Mouse (Mus musculus) heart, postnatal 0 days (tissue): ENCODE results near the gene Dnah11. TPM values are rescaled to one million over a fixed set of nuclear protein-coding genes. Genes with fewer than 3 reads are reported as not detected.

ENCODE experiments used
- ATAC-seq: fragments of 200-750 bp; cut with Nextera tagmentation; 2 replicates; pipeline ENCODE4 v1.8.0; 2017; ENCODE audit warnings: low read depth, moderate number of reproducible peaks, moderate library complexity; ENCODE audit not compliant: insufficient read depth
- DNase-seq: peaks from one replicate; pipeline ENCODE4 v3.0.0-alpha.2; 2016; ENCODE audit warnings: low spot score
- H3K27ac ChIP-seq: fragments of 300-500 bp; sonication (generic); 2 replicates; pipeline ENCODE4 v1.5.1; 2014; ENCODE audit warnings: low read depth, mild to moderate bottlenecking
- H3K27me3 ChIP-seq: fragments of 300-500 bp; sonication (generic); 2 replicates; pipeline ENCODE4 v1.6.1; 2014; ENCODE audit warnings: low read length, mixed read lengths; ENCODE audit not compliant: control insufficient read depth, insufficient read depth
- H3K36me3 ChIP-seq: fragments of 300-500 bp; sonication (generic); replicated peaks from 2 replicates; pipeline ENCODE4 v1.6.1; 2014; ENCODE audit warnings: low read length, mixed read lengths; ENCODE audit not compliant: control insufficient read depth, insufficient read depth
- H3K4me1 ChIP-seq: fragments of 300-500 bp; sonication (generic); 2 replicates; pipeline ENCODE4 v1.6.1; 2014; ENCODE audit warnings: antibody characterized with exemption; ENCODE audit not compliant: control insufficient read depth, insufficient read depth
- H3K4me2 ChIP-seq: fragments of 300-500 bp; sonication (generic); 2 replicates; pipeline ENCODE4 v1.6.1; 2014; ENCODE audit warnings: low read depth, mild to moderate bottlenecking, low read length, moderate library complexity
- H3K4me3 ChIP-seq: fragments of 300-500 bp; sonication (generic); 2 replicates; pipeline ENCODE4 v1.5.1; 2014; ENCODE audit warnings: low read depth, low read length
- H3K9ac ChIP-seq: fragments of 300-500 bp; sonication (generic); replicated peaks from 2 replicates; pipeline ENCODE4 v1.6.1; 2014; ENCODE audit warnings: low read depth, low read length, mixed read lengths
- H3K9me3 ChIP-seq: fragments of 300-500 bp; sonication (generic); replicated peaks from 2 replicates; pipeline ENCODE4 v1.6.1; 2016; ENCODE audit warnings: low read length; ENCODE audit not compliant: control insufficient read depth
- CTCF ChIP-seq: IDR thresholded peaks from 2 replicates; pipeline ENCODE4 v1.5.1; 2016; ENCODE audit warnings: antibody characterized with exemption, control low read depth, low read depth
- EP300 ChIP-seq: IDR thresholded peaks from 2 replicates; pipeline ENCODE4 v1.6.1; 2016; ENCODE audit warnings: antibody characterized with exemption, low read depth
- WGBS: fragments of 180-500 bp; shearing (Covaris S2); extraction: QIAGEN DNeasy Blood & Tissue Kit; methylation state at CpG from one replicate; pipeline ENCODE4 v1.1.7; 2014; 5-methylcytosine and 5-hydroxymethylcytosine counted together
- polyA plus RNA-seq: library from polyadenylated mRNA; unstranded; fragments of >200 nt; fragmentation: Nextera tagmentation; extraction: Ambion mirVana; gene quantifications from 2 replicates; pipeline ENCODE4 v1.2.1, GENCODE M21; 2015
- total RNA-seq: library from RNA; depleted of rRNA; stranded (reverse); fragments of >200 nt; gene quantifications from 2 replicates; pipeline ENCODE4 v1.2.3, GENCODE M21; 2014; ENCODE audit warnings: low replicate concordance

Gene Dnah11
- total and polyA plus RNA-seq, 2 experiments from 2014 or later = not detected

DNA sequence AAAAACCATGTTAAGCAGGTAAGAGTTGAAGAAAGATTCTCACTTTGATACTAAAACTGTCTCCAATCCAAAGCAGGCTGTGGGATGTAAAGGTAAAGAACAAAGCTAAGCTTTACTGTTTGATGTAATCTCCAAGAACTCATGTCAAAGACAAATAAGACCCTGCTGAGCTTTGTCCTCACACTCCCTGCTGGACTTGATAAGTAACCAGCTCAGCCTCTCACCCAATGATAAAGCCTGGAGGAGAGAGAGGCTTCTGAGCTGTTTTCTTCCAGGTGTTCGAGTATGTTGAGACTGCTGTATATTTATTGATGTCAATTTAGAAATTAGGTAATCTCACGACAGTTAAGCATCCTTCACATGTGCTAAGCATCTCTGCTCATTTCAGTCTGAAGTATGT lies 11.2 kb downstream of the Dnah11 start:
- ATAC-seq = no peak
- Histone ChIP-seq H3K4me1 (0 out of 2 replicates have a peak, but pooled peaks cover 3% of the 10 kb centered on the region), H3K27ac (no peak overlapping the region), H3K9ac (no peak overlapping the region), H3K4me2 (no peak overlapping the region), H3K4me3 (no peak overlapping the region), H3K27me3 (0 out of 2 replicates have a peak, but pooled peaks cover 3% of the 10 kb centered on the region), H3K36me3 (no peaks in the 10 kb centered on the region), H3K9me3 (no peaks in the 10 kb centered on the region)
- no peak for TF ChIP-seq CTCF
- TF ChIP-seq EP300 = no peak
- DNase-seq = no peak
- 41% methylated on average over 2 of the region's 2 CpGs for WGBS

GRCm38 (mm10) chr12:118186881-118187489 lies 11.9 kb downstream of the Dnah11 start:
- Histone ChIP-seq H3K27ac (no peak overlapping the region), H3K4me3 (no peak overlapping the region), H3K9me3 (no peaks in the 10 kb centered on the region), H3K9ac (no peak overlapping the region), H3K27me3 (0 out of 2 replicates have a peak, but pooled peaks cover 3% of the 10 kb centered on the region), H3K36me3 (no peaks in the 10 kb centered on the region), H3K4me2 (no peak overlapping the region), H3K4me1 (0 out of 2 replicates have a peak, but pooled peaks cover 3% of the 10 kb centered on the region)
- ATAC-seq = no peak
- TF ChIP-seq CTCF (no peak), EP300 (no peak)
- WGBS = 29% methylated on average over 4 of the region's 4 CpGs
- no peak for DNase-seq

GRCm38 (mm10) chr12:118186120-118186880 lies 12.5 kb downstream of the Dnah11 start:
- ATAC-seq (no peak; the same call in 1 of the 2 replicates), DNase-seq (peak; percentile 34)
- Histone ChIP-seq H3K9ac (no peak overlapping the region), H3K4me3 (no peak overlapping the region), H3K9me3 (no peaks in the 10 kb centered on the region), H3K4me2 (no peak overlapping the region), H3K27ac (no peak overlapping the region), H3K36me3 (no peaks in the 10 kb centered on the region), H3K27me3 (0 out of 2 replicates have a peak, but pooled peaks cover 3% of the 10 kb centered on the region), H3K4me1 (0 out of 2 replicates have a peak, but pooled peaks cover 3% of the 10 kb centered on the region)
- 36% methylated on average over 4 of the region's 4 CpGs for WGBS
- no peak for TF ChIP-seq EP300
- TF ChIP-seq CTCF = no peak

- H3K36me3 ChIP-seq = no peaks in the 10 kb centered on the region
- H3K4me2 ChIP-seq = no peak overlapping the region
- 0 out of 2 replicates have a peak, but pooled peaks cover 3% of the 10 kb centered on the region for H3K4me1 ChIP-seq
- TF ChIP-seq CTCF (no peak), EP300 (no peak)
- H3K9ac ChIP-seq = no peak overlapping the region
- H3K27ac ChIP-seq = no peak overlapping the region
- no peak overlapping the region for H3K4me3 ChIP-seq
- H3K27me3 ChIP-seq = 0 out of 2 replicates have a peak, but pooled peaks cover 3% of the 10 kb centered on the region
- no peak for DNase-seq
- WGBS = 73% methylated on average over 1 of the region's 1 CpGs
- H3K9me3 ChIP-seq = no peaks in the 10 kb centered on the region
- ATAC-seq = no peak
Measured at GRCm38 (mm10) chr12:118184731-118185130, 14.1 kb downstream of the Dnah11 start.

DNA sequence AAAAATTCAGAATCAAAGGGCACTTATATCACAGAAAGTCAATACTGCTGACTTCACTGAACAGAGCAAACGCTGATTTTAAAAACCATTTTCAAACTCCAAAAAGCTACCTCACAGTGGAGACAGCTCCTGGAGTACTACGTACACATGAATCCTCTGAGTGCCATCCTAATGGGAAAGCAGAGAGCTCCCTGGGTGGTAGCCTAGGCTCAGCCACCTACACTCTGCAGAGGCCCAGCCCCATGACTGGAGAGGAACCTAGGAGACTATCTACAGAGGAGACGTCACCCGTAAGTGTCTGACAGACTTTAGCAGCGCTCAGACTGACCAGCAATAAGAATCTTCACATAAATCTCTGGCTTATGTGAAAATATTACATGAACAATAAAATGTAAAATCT lies 21.1 kb downstream of the Dnah11 start:
- H3K4me3 ChIP-seq = no peak overlapping the region
- no peaks in the 10 kb centered on the region for H3K27me3 ChIP-seq
- H3K9ac ChIP-seq = no peak overlapping the region
- TF ChIP-seq EP300 (no peak), CTCF (no peak)
- no peak overlapping the region for H3K27ac ChIP-seq
- H3K36me3 ChIP-seq = no peaks in the 10 kb centered on the region
- 89% methylated on average over 5 of the region's 5 CpGs for WGBS
- H3K9me3 ChIP-seq = no peaks in the 10 kb centered on the region
- DNase-seq (no peak), ATAC-seq (no peak)
- no peak overlapping the region for H3K4me2 ChIP-seq
- H3K4me1 ChIP-seq = no peaks in the 10 kb centered on the region
